8 mouse cellular contexts compared by ENCODE assay signal in the genomic region with DNA sequence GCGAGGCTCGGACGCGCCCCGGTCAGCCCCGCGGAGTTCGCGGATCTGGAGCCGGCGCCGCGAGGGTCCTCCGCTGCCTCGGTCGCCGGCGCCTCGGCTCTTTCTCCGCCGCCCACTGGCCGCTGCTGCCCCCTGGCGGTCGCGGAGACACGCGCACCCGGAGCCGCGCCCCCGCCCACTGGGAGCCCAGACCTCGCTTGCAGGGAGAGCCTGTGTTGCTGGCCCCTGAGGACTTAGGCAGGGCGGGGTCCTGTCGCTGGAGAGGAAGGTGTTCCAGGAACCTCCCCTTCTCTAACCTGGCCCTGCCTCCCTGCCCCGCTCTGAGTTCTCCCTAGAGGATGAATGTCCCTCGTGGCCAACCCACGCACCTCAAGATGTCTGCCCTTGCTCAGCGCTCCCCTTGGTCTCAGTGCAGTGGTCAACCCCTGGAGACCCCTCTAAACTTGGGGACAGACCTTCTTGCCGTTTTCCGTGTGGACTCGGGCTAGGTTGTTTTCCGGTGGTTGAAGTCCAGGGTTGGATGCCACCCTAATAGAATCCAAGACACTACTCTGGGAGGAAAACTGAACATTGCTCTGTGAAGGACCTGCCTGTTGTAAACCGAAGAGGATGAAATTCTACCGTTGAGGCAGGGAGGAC. TPM values are rescaled to one million over a fixed set of nuclear protein-coding genes. Genes with fewer than 3 reads are reported as not detected.
DNase-seq lines count a peak whose midpoint lies in the region; ATAC-seq and TF ChIP-seq lines count a peak whose summit lies in the region.

No protein-coding gene starts in this region.

- no peak overlapping the region for H3K27ac ChIP-seq in cortical plate, adult 2 months (ENCODE audit: insufficient read depth, low read length)
- H3K27ac ChIP-seq in hindbrain, embryonic 16.5 days (ENCODE audit: low read depth, low read length), result peak overlapping the region; percentile 92
- H3K27ac ChIP-seq in left cerebral cortex, adult 2 months, result no peak overlapping the region

- intact Hi-C loops in left cerebral cortex, adult 2 months (cut with DNase I), result loop anchor here (2.0 to 5.0 kb wide), 3 partner anchors 91 to 421 kb away; a partner anchor contains a TSS

- WGBS in hindbrain, embryonic 16.5 days, result 15% methylated on average over 31 of the region's 44 CpGs

- peak; percentile 83 for ATAC-seq in hindbrain, embryonic 16.5 days

- H3K36me3 ChIP-seq in hindbrain, embryonic 16.5 days (ENCODE audit: control insufficient read depth, insufficient read depth, low read length), result no peaks in the 10 kb centered on the region

- peak overlapping the region; percentile 63 for H3K4me2 ChIP-seq in hindbrain, embryonic 16.5 days (ENCODE audit: low read length)

- peak; percentile 24; the same call in 1 of the 2 replicates for TF ChIP-seq CTCF in cortical plate, adult 2 months (IDR thresholded peaks at IDR 0.05; ENCODE audit: extremely low read depth, insufficient read depth, low read length)
- peak; percentile 92 for TF ChIP-seq CTCF in left cerebral cortex, adult 2 months (IDR thresholded peaks at IDR 0.05)

- H3K9me3 ChIP-seq in hindbrain, embryonic 16.5 days (ENCODE audit: control insufficient read depth, low read length), result no peaks in the 10 kb centered on the region

- no peak for TF ChIP-seq POLR2A in cortical plate, adult 2 months (IDR thresholded peaks at IDR 0.05; ENCODE audit: extremely low read depth, insufficient read depth, low read length)

- peak overlapping the region; percentile 55 for H3K4me3 ChIP-seq in cortical plate, adult 2 months (ENCODE audit: insufficient read depth, low read length)
- peak overlapping the region; percentile 87 for H3K4me3 ChIP-seq in hindbrain, embryonic 16.5 days (ENCODE audit: low read length)
- H3K4me3 ChIP-seq in left cerebral cortex, adult 2 months, result peak overlapping the region; percentile 71

- no peaks in the 10 kb centered on the region for H3K4me1 ChIP-seq in cortical plate, adult 2 months (ENCODE audit: control insufficient read depth, insufficient read depth, low read length)
- peaks cover 13% of the 10 kb centered on the region for H3K4me1 ChIP-seq in hindbrain, embryonic 16.5 days (ENCODE audit: control insufficient read depth, insufficient read depth, low read depth, low read length)

- H3K27me3 ChIP-seq in hindbrain, embryonic 16.5 days (replicated peaks; ENCODE audit: control insufficient read depth, insufficient read depth, low read length), result no peaks in the 10 kb centered on the region

- peak; percentile 75 to 94 for DNase-seq in adrenal gland, adult (ENCODE audit: inconsistent age in 2 of 2, low spot score in 1 of 2)
- peak; percentile 51 to 64 for DNase-seq in gastrocnemius, adult 8-10 months (ENCODE audit: low spot score in 2 of 2)
- DNase-seq in left cerebral cortex, adult 2 months (ENCODE audit: extremely low spot score in 1 of 2, low spot score in 2 of 2), result peak; percentile 87 to 94
- peak; percentile 90 to 93 for DNase-seq in lung, postnatal 4 days
- DNase-seq in retina, postnatal 1 day, result peak; percentile 86
- DNase-seq in thymus, postnatal 36 days, result peak; percentile 74 to 79

- H3K9ac ChIP-seq in hindbrain, embryonic 16.5 days (ENCODE audit: low read depth, low read length), result peak overlapping the region; percentile 94

RNA-seq across cellular contexts. Expression of a gene that starts 0.7 kb away (rescaled TPM):
- 6.1 and 8.4 TPM in 2 replicates for polyA plus RNA-seq in cortical plate, adult 2 months (2012; rRNA removed)
- total RNA-seq in gastrocnemius, adult 8-10 months (2022), result under 1 TPM; 0.22 to 0.73 (median 0.45) TPM
- 28.5 and 29.2 TPM in 2 replicates for polyA plus RNA-seq in hindbrain, embryonic 16.5 days (2015; fragmentation: Nextera tagmentation; extraction: Ambion mirVana)
- total RNA-seq in left cerebral cortex, adult 2 months (2021), result 10 to 100 TPM in 1 of 2 experiments, 1 to 10 TPM in 1; 7.6 to 11.7 TPM

RNA-seq across cellular contexts. Expression of a gene that starts 49.3 kb away (rescaled TPM):
- polyA plus RNA-seq in cortical plate, adult 2 months (2012; rRNA removed), result 18.7 and 19.0 TPM in 2 replicates
- total RNA-seq in gastrocnemius, adult 8-10 months (2022), result 10 to 100 TPM; 42.6 to 48.0 (median 47.3) TPM
- 45.2 and 45.6 TPM in 2 replicates for polyA plus RNA-seq in hindbrain, embryonic 16.5 days (2015; fragmentation: Nextera tagmentation; extraction: Ambion mirVana)
- 10 to 100 TPM; 34.1 to 48.1 TPM for total RNA-seq in left cerebral cortex, adult 2 months (2021)

Comparison
In these comparisons a context has a peak if more than half of its experiments do, and no peak if none do; other contexts are left out.
1. RNA of a gene that starts 0.7 kb away (total RNA-seq): 7.6 to 11.7 TPM in left cerebral cortex, adult 2 months; 0.22 to 0.73 TPM in gastrocnemius, adult 8-10 months; every median in the first group is over 4 times any median in the second.
2. Peak in every context shown above with its lines, with median percentiles within 50 percentile points of each other: DNase-seq and H3K4me3 ChIP-seq.